Mouse (Mus musculus) bone marrow macrophage, adult 2 months (primary cell): ENCODE results near the gene Mtg2. TPM values are rescaled to one million over a fixed set of nuclear protein-coding genes. Genes with fewer than 3 reads are reported as not detected.

ENCODE experiments used
- H3K27ac ChIP-seq: 2 replicates; pipeline ENCODE4 v1.5.1; 2012; ENCODE audit warnings: low read depth, low read length; ENCODE audit not compliant: insufficient read depth
- H3K4me1 ChIP-seq: 2 replicates; pipeline ENCODE4 v1.6.1; 2012; ENCODE audit warnings: low read length; ENCODE audit not compliant: control insufficient read depth, insufficient read depth
- H3K4me3 ChIP-seq: 2 replicates; pipeline ENCODE4 v1.5.1; 2012; ENCODE audit warnings: mild to moderate bottlenecking, low read length, moderate library complexity; ENCODE audit not compliant: insufficient read depth
- CTCF ChIP-seq: IDR thresholded peaks from 2 replicates; pipeline ENCODE4 v1.5.1; 2012; ENCODE audit warnings: low read depth, mild to moderate bottlenecking, low read length, moderate library complexity
- POLR2A ChIP-seq: IDR thresholded peaks from 2 replicates; pipeline ENCODE4 v1.6.1; 2012; ENCODE audit warnings: mild to moderate bottlenecking, low read depth, low read length, borderline replicate concordance
- polyA plus RNA-seq: library from polyadenylated mRNA; stranded (reverse); fragments of >200 nt; gene quantifications from 2 replicates; pipeline ENCODE4 v1.2.4, GENCODE M21; 2012; ENCODE audit not compliant: missing spikeins, insufficient read depth, insufficient read length

Mtg2 gene
- polyA plus RNA-seq = 10.3 and 11.7 TPM in 2 replicates

DNA sequence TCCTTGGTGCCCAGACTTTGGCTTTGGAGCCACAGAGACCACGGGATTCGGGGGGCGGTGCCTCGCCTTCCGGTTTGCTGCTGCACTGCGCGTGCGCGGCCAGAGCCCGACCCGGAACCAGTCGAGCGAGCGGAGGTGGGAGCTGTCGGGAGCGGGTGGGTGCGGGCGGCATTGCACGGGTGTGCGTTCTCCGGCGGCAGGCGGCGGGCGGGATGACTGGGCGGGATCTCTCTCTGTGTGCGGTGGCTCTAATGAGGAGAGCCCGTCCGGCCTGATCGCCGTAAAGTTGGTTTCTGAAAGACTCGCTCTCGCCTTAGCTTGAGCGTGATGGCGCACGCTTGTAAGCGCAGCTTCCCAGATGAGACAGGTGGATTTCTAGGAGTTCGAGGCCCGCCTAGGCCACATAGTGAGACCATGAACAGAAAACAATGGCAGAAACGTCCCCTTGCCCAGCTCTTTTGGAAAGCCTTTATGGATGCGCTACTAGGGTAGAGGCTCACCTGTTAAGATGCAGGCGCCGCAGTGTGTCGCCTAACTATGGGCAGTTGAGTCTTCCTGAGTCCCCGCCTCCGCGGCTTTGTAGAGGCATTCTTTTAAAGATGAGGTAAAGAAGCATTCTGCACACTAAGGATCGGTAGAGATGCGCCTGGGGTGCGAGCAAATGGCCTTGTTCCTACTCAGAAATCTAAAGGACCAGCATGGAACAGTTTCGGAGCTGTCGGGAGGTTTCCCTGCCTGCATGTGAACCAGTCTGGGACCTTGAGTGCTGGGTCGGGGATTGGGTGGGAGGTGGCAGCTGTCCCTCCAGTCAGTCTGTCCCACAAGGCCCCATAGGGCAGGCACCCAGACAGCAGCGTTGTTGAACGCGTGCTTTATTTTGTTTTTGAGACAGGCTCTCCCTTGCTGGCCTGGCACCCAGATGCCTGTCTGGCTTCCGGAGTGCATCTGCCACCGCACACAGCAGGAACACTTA lies at the start of gene Mtg2:
Mtg2 (plus strand) TSS at position 108 of the 973 bp plus-strand sequence.
- TF ChIP-seq CTCF (no peak), POLR2A (no peak; the same call in 1 of the 2 replicates)
- Histone ChIP-seq H3K4me3 (peak within 1 kb of the TSS; percentile 93), H3K4me1 (peaks cover 7% of the 10 kb centered on the region), H3K27ac (peak within 1 kb of the TSS; percentile 76)

GRCm38 (mm10) chr2:180020919-180021318 lies 49.5 kb upstream of the Mtg2 start:
- no peak overlapping the region for H3K4me3 ChIP-seq

DNA sequence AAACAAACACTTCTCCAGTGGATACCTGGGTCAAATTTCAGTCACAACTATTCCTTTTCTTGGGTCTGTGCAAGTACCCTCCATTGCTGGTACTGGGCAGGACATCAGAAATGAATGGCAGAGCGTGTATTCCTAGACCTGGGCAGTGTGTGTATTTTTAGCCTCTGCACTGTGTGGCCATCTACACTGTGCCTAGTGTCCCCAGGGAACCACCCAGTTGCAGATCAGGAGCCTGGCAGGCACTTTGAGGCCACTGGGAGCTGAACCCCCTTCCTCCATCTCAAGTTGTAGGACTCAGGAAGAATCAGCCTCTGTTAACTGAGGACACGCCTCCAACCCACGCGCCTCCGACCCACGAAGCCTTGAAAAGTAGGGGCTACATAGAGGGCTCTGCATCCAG lies 47.6 kb upstream of the Mtg2 start:
- Histone ChIP-seq H3K4me3 (no peak overlapping the region), H3K4me1 (peaks cover 10% of the 10 kb centered on the region), H3K27ac (no peak overlapping the region)
- TF ChIP-seq POLR2A (no peak), CTCF (no peak)

More at GRCm38 (mm10) chr2:180020919-180021318, 49.5 kb upstream of the Mtg2 start:
- Histone ChIP-seq H3K27ac (no peak overlapping the region), H3K4me1 (no peaks in the 10 kb centered on the region)
- TF ChIP-seq POLR2A (no peak), CTCF (no peak)

- 0 out of 2 replicates have a peak, but pooled peaks have one; percentile 5 for TF ChIP-seq POLR2A
- TF ChIP-seq CTCF = no peak
- Histone ChIP-seq H3K4me1 (peaks cover 16% of the 10 kb centered on the region), H3K27ac (peak within 1 kb of the TSS; percentile 44), H3K4me3 (peak within 1 kb of the TSS; percentile 95)
Observed at GRCm38 (mm10) chr2:180024401-180025098, 45.8 kb upstream of the Mtg2 start, which contains the start of gene Lsm14b. Gene Lsm14b (plus strand): TSS chr2:180024987.

- peak overlapping the region; percentile 36; the same call in 1 of the 2 replicates for H3K27ac ChIP-seq
- peaks cover 16% of the 10 kb centered on the region for H3K4me1 ChIP-seq
- TF ChIP-seq POLR2A (no peak), CTCF (no peak)
- H3K4me3 ChIP-seq = peak overlapping the region; percentile 95
Observed at GRCm38 (mm10) chr2:180025135-180025860, 45.1 kb upstream of the Mtg2 start.

DNA sequence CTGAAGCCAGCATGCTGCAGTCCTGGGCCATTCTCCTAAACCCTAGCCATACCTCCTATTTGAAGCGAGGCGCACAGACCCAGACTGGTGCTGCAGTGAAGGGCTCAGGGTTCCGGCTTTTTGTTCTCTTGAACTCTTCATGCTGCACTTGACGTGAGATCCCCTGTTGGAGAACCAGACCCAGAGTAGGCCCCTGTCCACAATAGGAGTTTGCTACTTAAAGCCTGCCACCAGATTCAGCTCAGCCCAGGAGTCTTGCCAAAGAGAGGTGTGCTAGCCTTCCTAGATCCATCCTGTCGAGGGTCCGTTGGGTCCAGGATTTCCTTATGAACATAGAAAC lies 44.6 kb upstream of the Mtg2 start:
- H3K27ac ChIP-seq = no peak overlapping the region
- TF ChIP-seq POLR2A (no peak), CTCF (no peak)
- peak overlapping the region; percentile 95 for H3K4me3 ChIP-seq
- H3K4me1 ChIP-seq = peaks cover 16% of the 10 kb centered on the region

- no peak overlapping the region for H3K27ac ChIP-seq
- no peak for TF ChIP-seq POLR2A
- TF ChIP-seq CTCF = no peak
- H3K4me3 ChIP-seq = no peak overlapping the region
- H3K4me1 ChIP-seq = peaks cover 21% of the 10 kb centered on the region
Observed at GRCm38 (mm10) chr2:180027768-180028167, 42.6 kb upstream of the Mtg2 start.

DNA sequence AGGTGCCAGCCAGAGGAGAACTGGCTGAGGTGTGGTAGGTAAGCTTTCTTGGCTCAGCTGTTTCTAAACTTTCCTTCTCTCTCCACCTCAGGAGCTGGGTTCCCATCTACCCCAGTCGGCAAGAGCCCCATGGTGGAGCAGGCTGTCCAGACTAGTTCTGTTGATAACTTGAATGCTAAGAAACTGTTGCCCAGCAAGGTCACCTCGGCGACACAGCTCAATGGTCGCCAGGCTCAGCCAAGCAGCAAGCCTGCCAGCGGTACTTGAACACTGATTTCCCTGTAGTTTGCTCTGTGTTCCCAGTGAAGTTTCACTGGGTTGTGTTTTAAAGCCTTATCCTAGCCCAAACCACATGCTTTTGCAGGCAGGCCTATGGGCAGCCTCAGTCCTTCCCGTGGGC lies 39.1 kb upstream of the Mtg2 start:
- TF ChIP-seq POLR2A (no peak), CTCF (no peak)
- H3K4me3 ChIP-seq = no peak overlapping the region
- peaks cover 52% of the 10 kb centered on the region for H3K4me1 ChIP-seq
- no peak overlapping the region for H3K27ac ChIP-seq

DNA sequence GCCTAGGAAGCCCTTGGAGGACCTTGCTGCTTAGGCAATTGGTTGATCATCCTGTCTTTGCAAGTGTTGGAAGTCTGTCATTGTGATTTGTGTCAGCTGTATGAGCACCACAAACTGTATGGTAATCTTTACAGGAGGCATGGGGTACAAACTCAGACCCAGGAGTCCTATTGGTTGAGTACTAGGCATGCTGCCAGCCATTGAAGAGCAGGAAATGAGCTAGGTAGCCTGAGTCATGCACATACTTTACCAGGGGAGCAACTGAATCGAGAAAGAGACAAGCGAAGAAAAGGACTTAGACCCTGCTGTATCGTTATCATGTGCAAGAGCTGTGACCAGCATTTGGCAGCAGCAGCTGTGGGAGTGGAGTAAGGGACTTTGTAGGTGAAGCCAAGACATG lies 37.5 kb upstream of the Mtg2 start:
- TF ChIP-seq CTCF = no peak
- TF ChIP-seq POLR2A = no peak
- Histone ChIP-seq H3K4me3 (no peak overlapping the region), H3K27ac (no peak overlapping the region), H3K4me1 (peaks cover 40% of the 10 kb centered on the region)
